ENCODE assay signal across 30 mouse cellular contexts in genomic region chr2:59466358-59466757, GRCm38 (mm10). TPM values are rescaled to one million over a fixed set of nuclear protein-coding genes. Genes with fewer than 3 reads are reported as not detected.
DNase-seq lines count a peak whose midpoint lies in the region; ATAC-seq lines count a peak whose summit lies in the region.
"Had no signal": no experiment of that assay in that cellular context is flagged by ENCODE, and none has a peak within 500 bp of the region (broad histone marks: within the 10 kb centered on the region; RNA-seq: fewer than 3 reads in every experiment).

No protein-coding gene starts in this region.

- H3K36me3 ChIP-seq in heart, embryonic 10.5 days, result no peaks in the 10 kb centered on the region
- no peaks in the 10 kb centered on the region for H3K36me3 ChIP-seq in embryonic facial prominence, embryonic 14.5 days (ENCODE audit: control insufficient read depth, insufficient read depth, low read length)
- H3K36me3 ChIP-seq in intestine, embryonic 15.5 days, result no peaks in the 10 kb centered on the region
- H3K36me3 ChIP-seq: forebrain, embryonic 12.5 days; forebrain, embryonic 15.5 days; heart, embryonic 12.5 days; heart, embryonic 15.5 days had no signal

- no peak overlapping the region for H3K4me2 ChIP-seq in embryonic facial prominence, embryonic 14.5 days (ENCODE audit: low read depth, low read length)
- H3K4me2 ChIP-seq in intestine, embryonic 15.5 days (replicated peaks), result no peak overlapping the region
- H3K4me2 ChIP-seq: forebrain, embryonic 12.5 days; forebrain, embryonic 15.5 days; heart, embryonic 12.5 days; heart, embryonic 15.5 days; hindbrain, embryonic 14.5 days had no signal

- no peaks in the 10 kb centered on the region for H3K27me3 ChIP-seq in heart, embryonic 10.5 days (ENCODE audit: insufficient read depth, poor library complexity, severe bottlenecking)
- no peaks in the 10 kb centered on the region for H3K27me3 ChIP-seq in embryonic facial prominence, embryonic 14.5 days (replicated peaks; ENCODE audit: control insufficient read depth, insufficient read depth, low read length)
- no peaks in the 10 kb centered on the region for H3K27me3 ChIP-seq in intestine, embryonic 15.5 days (replicated peaks)
- H3K27me3 ChIP-seq: forebrain, embryonic 15.5 days; heart, embryonic 12.5 days; heart, embryonic 15.5 days had no signal

- H3K4me3 ChIP-seq in heart, embryonic 10.5 days, result no peak overlapping the region
- H3K4me3 ChIP-seq in embryonic facial prominence, embryonic 14.5 days (ENCODE audit: low read depth, low read length), result no peak overlapping the region
- no peak overlapping the region for H3K4me3 ChIP-seq in intestine, embryonic 15.5 days (replicated peaks)
- H3K4me3 ChIP-seq: erythroblast, embryonic 14.5 days; forebrain, embryonic 12.5 days; forebrain, embryonic 15.5 days; heart, adult 2 months; heart, embryonic 12.5 days; heart, embryonic 15.5 days had no signal

- no peak overlapping the region for H3K9ac ChIP-seq in embryonic facial prominence, embryonic 14.5 days (ENCODE audit: low read depth, low read length)
- H3K9ac ChIP-seq in intestine, embryonic 15.5 days, result no peak overlapping the region
- H3K9ac ChIP-seq: forebrain, embryonic 12.5 days; forebrain, embryonic 15.5 days; heart, embryonic 12.5 days; heart, embryonic 15.5 days; hindbrain, embryonic 14.5 days had no signal

- H3K4me1 ChIP-seq in heart, embryonic 10.5 days, result peaks cover 26% of the 10 kb centered on the region
- H3K4me1 ChIP-seq in embryonic facial prominence, embryonic 14.5 days (ENCODE audit: control insufficient read depth, insufficient read depth, low read length), result peaks cover 22% of the 10 kb centered on the region
- H3K4me1 ChIP-seq in intestine, embryonic 15.5 days (replicated peaks), result no peaks in the 10 kb centered on the region

- DNase-seq in heart, embryonic 10.5 days (ENCODE audit: low spot score), result no peak
- no peak for DNase-seq in heart, adult 8-10 months (ENCODE audit: low spot score)
- no peak for DNase-seq in embryonic facial prominence, embryonic 14.5 days (ENCODE audit: low spot score)
- DNase-seq in adrenal gland, adult (ENCODE audit: inconsistent age in 2 of 2, low spot score in 1 of 2), result no peak
- DNase-seq: adrenal gland, adult 2 months; adrenal gland, postnatal 14 days; cerebellum, adult 11 months; cerebellum, adult 2 months; cerebellum, adult 9-11 months; cerebellum, postnatal 25 days; gastrocnemius, postnatal 25 days; heart, adult 2 months; heart, postnatal 10 days; heart, postnatal 36 days; kidney, adult 18-20 months had no signal

- H3K9me3 ChIP-seq in heart, embryonic 10.5 days, result no peaks in the 10 kb centered on the region
- no peaks in the 10 kb centered on the region for H3K9me3 ChIP-seq in embryonic facial prominence, embryonic 14.5 days (ENCODE audit: control insufficient read depth, low read length)
- H3K9me3 ChIP-seq in intestine, embryonic 15.5 days, result no peaks in the 10 kb centered on the region
- H3K9me3 ChIP-seq: forebrain, embryonic 12.5 days; forebrain, embryonic 15.5 days; heart, embryonic 12.5 days; heart, embryonic 15.5 days had no signal

- 77% methylated on average over 5 of the region's 5 CpGs for WGBS in heart, embryonic 10.5 days
- WGBS in embryonic facial prominence, embryonic 14.5 days, result 65% methylated on average over 5 of the region's 5 CpGs
- WGBS in intestine, embryonic 15.5 days, result 65% methylated on average over 5 of the region's 5 CpGs

- ATAC-seq in embryonic facial prominence, embryonic 14.5 days (ENCODE audit: low read depth), result 0 out of 2 replicates have a peak, but pooled peaks have one; percentile 1
- ATAC-seq in intestine, embryonic 15.5 days, result 0 out of 2 replicates have a peak, but pooled peaks have one; percentile 55
- ATAC-seq in CD4-positive, CD25-positive, alpha-beta regulatory T cell, adult 4 months, result no peak
- ATAC-seq: forebrain, embryonic 15.5 days; hindbrain, postnatal 0 days; inflammation-experienced regulatory T-cells, adult 6 months had no signal

- peak overlapping the region; percentile 59; the same call in 1 of the 2 replicates for H3K27ac ChIP-seq in heart, embryonic 10.5 days
- no peak overlapping the region for H3K27ac ChIP-seq in embryonic facial prominence, embryonic 14.5 days (replicated peaks; ENCODE audit: low read depth, low read length)
- no peak overlapping the region for H3K27ac ChIP-seq in intestine, embryonic 15.5 days
- H3K27ac ChIP-seq: forebrain, embryonic 12.5 days; forebrain, embryonic 15.5 days; heart, adult 2 months; heart, embryonic 15.5 days; hindbrain, embryonic 14.5 days; hindbrain, postnatal 0 days had no signal

RNA-seq across cellular contexts. Expression of gene Dapl1, which starts 18.1 kb away (rescaled TPM):
- 0.50 TPM in 1 of 2 replicates, not detected in the other for polyA plus RNA-seq in heart, embryonic 10.5 days (2016; fragmentation: Nextera tagmentation; extraction: Ambion mirVana)
- not detected for total RNA-seq in heart, adult 8-10 months (2022)
- polyA plus RNA-seq in embryonic facial prominence, embryonic 14.5 days (2014; fragmentation: Nextera tagmentation; extraction: Ambion mirVana), result 16.6 and 17.0 TPM in 2 replicates
- 0.28 TPM in 1 of 2 replicates, not detected in the other for polyA plus RNA-seq in intestine, embryonic 15.5 days (2015; fragmentation: Nextera tagmentation; extraction: Ambion mirVana)
- 10 to 100 TPM; 20.9 to 26.8 TPM for polyA plus RNA-seq in CD4-positive, CD25-positive, alpha-beta regulatory T cell, adult 4 months (2017; shearing (Covaris generic))
- total RNA-seq: adrenal gland, adult 2 months; adrenal gland, postnatal 14 days; adrenal gland, postnatal 4 days; common myeloid progenitor, adult 5-6 weeks; ES-E14; gastrocnemius, adult 8-10 months; gastrocnemius, postnatal 25 days; heart, adult 2 months; heart, postnatal 10 days; heart, postnatal 36 days; hindbrain, postnatal 0 days had no signal
- polyA plus RNA-seq: adrenal gland, adult 2 months; C2C12; erythroblast, embryonic 14.5 days; forebrain, embryonic 15.5 days; heart, adult 2 months; hindbrain, embryonic 14.5 days had no signal

Comparison
In these comparisons a context has a peak if more than half of its experiments do, and no peak if none do; other contexts are left out.
1. RNA of gene Dapl1, which starts 18.1 kb away (polyA plus RNA-seq): 20.9 to 26.8 TPM in CD4-positive, CD25-positive, alpha-beta regulatory T cell, adult 4 months and 16.6 to 17.0 TPM in embryonic facial prominence, embryonic 14.5 days; 0.50 TPM in heart, embryonic 10.5 days and 0.28 TPM in intestine, embryonic 15.5 days; every median in the first group is over 10 times any median in the second.